Mouse (Mus musculus) limb, embryonic 13.5 days (tissue): Measurements from ENCODE around the gene Nxph3. TPM values are rescaled to one million over a fixed set of nuclear protein-coding genes. Genes with fewer than 3 reads are reported as not detected.
A peak's percentile ranks its signal among the peaks of the same experiment; 100 is the strongest.

ENCODE experiments used
- ATAC-seq: fragments of 200-750 bp; cut with Nextera tagmentation; 2 replicates; pipeline ENCODE4 v1.8.0; 2017; ENCODE audit warnings: low read depth, moderate number of reproducible peaks, moderate TSS enrichment; ENCODE audit not compliant: low FRiP score
- H3K27ac ChIP-seq: fragments of 300-500 bp; sonication (generic); 2 replicates; pipeline ENCODE4 v1.5.1; 2015; ENCODE audit warnings: inconsistent platforms, mild to moderate bottlenecking, moderate library complexity
- H3K27me3 ChIP-seq: fragments of 300-500 bp; sonication (generic); 2 replicates; pipeline ENCODE4 v1.6.1; 2015; ENCODE audit warnings: mild to moderate bottlenecking, inconsistent platforms
- H3K36me3 ChIP-seq: fragments of 300-500 bp; sonication (generic); 2 replicates; pipeline ENCODE4 v1.6.1; 2015; ENCODE audit warnings: inconsistent platforms, mild to moderate bottlenecking, moderate library complexity
- H3K4me1 ChIP-seq: fragments of 300-500 bp; sonication (generic); 2 replicates; pipeline ENCODE4 v1.6.1; 2015; ENCODE audit warnings: inconsistent platforms
- H3K4me2 ChIP-seq: fragments of 300-500 bp; sonication (generic); replicated peaks from 2 replicates; pipeline ENCODE4 v1.6.1; 2015; ENCODE audit warnings: inconsistent platforms, mild to moderate bottlenecking, moderate library complexity
- H3K4me3 ChIP-seq: fragments of 300-500 bp; sonication (generic); 2 replicates; pipeline ENCODE4 v1.5.1; 2015; ENCODE audit warnings: moderate library complexity, mild to moderate bottlenecking, inconsistent platforms
- H3K9ac ChIP-seq: fragments of 300-500 bp; sonication (generic); 2 replicates; pipeline ENCODE4 v1.6.1; 2015; ENCODE audit warnings: mild to moderate bottlenecking, inconsistent platforms
- H3K9me3 ChIP-seq: fragments of 300-500 bp; sonication (generic); 2 replicates; pipeline ENCODE4 v1.6.1; 2016; ENCODE audit warnings: inconsistent platforms
- WGBS: fragments of 180-500 bp; shearing (Covaris S2); methylation state at CpG from one replicate; pipeline ENCODE4 v1.1.7; 2015; 5-methylcytosine and 5-hydroxymethylcytosine counted together
- polyA plus RNA-seq: library from polyadenylated mRNA; unstranded; fragments of >200 nt; fragmentation: Nextera tagmentation; extraction: Ambion mirVana; gene quantifications from 2 replicates; pipeline ENCODE4 v1.2.1, GENCODE M21; 2015

Gene Nxph3
- polyA plus RNA-seq, 1 experiment from 2014 or later, result 1.1 TPM

GRCm38 (mm10) chr11:95515376-95516323 lies 1.3 kb upstream of the Nxph3 start:
- H3K9ac ChIP-seq, result peak overlapping the region; percentile 19; the same call in 1 of the 2 replicates
- 52% methylated on average over 17 of the region's 17 CpGs for WGBS
- H3K27ac ChIP-seq, result peak overlapping the region; percentile 55; the same call in 1 of the 2 replicates
- peaks cover 58% of the 10 kb centered on the region for H3K4me1 ChIP-seq
- no peaks in the 10 kb centered on the region for H3K36me3 ChIP-seq
- peak overlapping the region; percentile 100 for H3K4me2 ChIP-seq
- peak overlapping the region; percentile 64; the same call in 1 of the 2 replicates for H3K4me3 ChIP-seq
- peaks cover 38% of the 10 kb centered on the region for H3K27me3 ChIP-seq
- H3K9me3 ChIP-seq, result no peaks in the 10 kb centered on the region
- no peak for ATAC-seq

GRCm38 (mm10) chr11:95513461-95514297 lies 691 bp downstream of the Nxph3 start:
- Histone ChIP-seq H3K4me1 (peaks cover 47% of the 10 kb centered on the region), H3K4me2 (peak overlapping the region; percentile 100), H3K9me3 (no peaks in the 10 kb centered on the region), H3K36me3 (no peaks in the 10 kb centered on the region), H3K27me3 (peaks cover 38% of the 10 kb centered on the region), H3K27ac (no peak overlapping the region), H3K9ac (peak overlapping the region; percentile 71), H3K4me3 (peak overlapping the region; percentile 64)
- ATAC-seq, result peak; percentile 8; the same call in 1 of the 2 replicates
- under 1% methylated on average over 63 of the region's 66 CpGs for WGBS

DNA sequence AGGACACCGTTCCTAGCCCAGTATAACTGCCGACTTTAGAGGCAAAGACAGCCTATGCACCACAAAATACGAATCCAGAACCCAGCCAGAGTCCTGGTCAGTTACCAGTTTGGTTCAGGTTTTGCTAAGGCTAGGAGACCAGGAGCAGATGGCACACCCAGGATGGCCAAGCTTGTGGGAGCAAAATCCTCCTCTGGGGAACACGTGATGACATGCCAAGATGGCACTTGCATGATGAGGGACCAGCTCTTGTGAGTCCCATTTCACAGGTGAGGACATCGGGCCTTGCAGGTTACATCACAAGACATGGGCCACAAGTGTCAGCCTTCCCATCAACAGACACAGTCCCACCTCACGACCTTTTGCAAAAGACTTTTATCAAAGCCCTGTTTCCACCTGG lies 2.0 kb downstream of the Nxph3 start:
- Histone ChIP-seq H3K36me3 (no peaks in the 10 kb centered on the region), H3K9me3 (no peaks in the 10 kb centered on the region), H3K27me3 (peaks cover 38% of the 10 kb centered on the region), H3K4me1 (peaks cover 52% of the 10 kb centered on the region), H3K4me3 (no peak overlapping the region), H3K27ac (no peak overlapping the region), H3K9ac (no peak overlapping the region), H3K4me2 (no peak overlapping the region)
- 72% methylated on average over 6 of the region's 6 CpGs for WGBS
- no peak for ATAC-seq

DNA sequence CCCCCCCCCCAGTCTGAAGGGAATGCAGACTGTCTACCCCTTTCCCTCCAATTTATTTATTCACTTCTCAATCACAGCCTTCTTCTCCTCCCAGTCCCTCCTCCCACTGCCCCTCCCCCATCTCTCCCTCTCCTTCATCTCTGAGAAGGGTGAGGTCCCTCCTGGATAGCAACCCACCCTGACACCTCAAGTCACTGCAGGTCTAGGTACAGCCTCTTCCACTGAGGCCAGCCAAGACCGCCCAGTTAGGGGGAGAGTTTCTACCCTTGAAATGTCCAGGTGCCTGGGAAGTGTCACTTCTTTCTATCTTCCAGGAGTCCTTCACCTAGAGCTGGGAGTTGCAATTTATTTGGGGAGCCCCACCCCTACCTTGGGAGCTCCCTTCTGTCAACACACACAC lies 2.5 kb downstream of the Nxph3 start:
- Histone ChIP-seq H3K4me1 (peaks cover 48% of the 10 kb centered on the region), H3K4me2 (no peak overlapping the region), H3K36me3 (no peaks in the 10 kb centered on the region), H3K9ac (no peak overlapping the region), H3K27ac (no peak overlapping the region), H3K27me3 (peaks cover 38% of the 10 kb centered on the region), H3K9me3 (no peaks in the 10 kb centered on the region), H3K4me3 (no peak overlapping the region)
- 86% methylated on average over 1 of the region's 1 CpGs for WGBS
- no peak for ATAC-seq

GRCm38 (mm10) chr11:95510631-95511030 lies 3.7 kb downstream of the Nxph3 start:
- H3K4me2 ChIP-seq, result no peak overlapping the region
- no peak overlapping the region for H3K4me3 ChIP-seq
- H3K9me3 ChIP-seq, result no peaks in the 10 kb centered on the region
- no peak for ATAC-seq
- WGBS, result 92% methylated on average over 12 of the region's 12 CpGs
- peaks cover 32% of the 10 kb centered on the region for H3K27me3 ChIP-seq
- H3K27ac ChIP-seq, result no peak overlapping the region
- H3K36me3 ChIP-seq, result no peaks in the 10 kb centered on the region
- peaks cover 35% of the 10 kb centered on the region for H3K4me1 ChIP-seq
- no peak overlapping the region for H3K9ac ChIP-seq

DNA sequence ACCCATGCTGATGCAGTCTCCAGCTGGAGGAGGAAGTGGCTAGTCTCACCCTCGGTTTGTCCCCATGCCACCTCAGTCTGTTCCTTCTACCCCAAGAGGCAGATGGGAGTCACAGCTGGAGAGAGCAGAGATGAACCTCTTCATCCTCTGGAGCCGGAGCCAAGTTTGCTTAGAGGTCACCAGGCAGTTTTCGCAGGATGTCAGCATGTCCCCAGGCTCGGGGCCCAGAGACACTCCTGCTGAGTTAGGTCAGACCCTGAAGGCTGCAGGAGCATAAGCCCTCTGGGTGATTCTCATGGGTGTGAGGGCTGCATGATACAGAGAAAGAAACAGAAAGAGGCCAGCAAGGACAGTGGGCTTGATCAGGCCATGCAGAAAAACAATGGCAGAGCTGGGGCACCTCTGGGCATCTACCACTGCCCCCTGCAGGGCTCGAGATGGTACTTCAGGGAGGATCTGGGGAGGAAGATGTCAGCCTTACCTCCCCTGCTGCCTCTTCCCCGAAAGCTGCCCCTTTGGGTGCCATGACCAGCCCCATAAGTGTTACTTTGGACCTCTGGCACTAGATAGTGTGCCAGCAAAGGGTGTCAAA lies 5.1 kb downstream of the Nxph3 start:
- no peak overlapping the region for H3K4me2 ChIP-seq
- ATAC-seq, result no peak
- WGBS, result 73% methylated on average over 6 of the region's 6 CpGs
- no peak overlapping the region for H3K4me3 ChIP-seq
- H3K27ac ChIP-seq, result no peak overlapping the region
- peaks cover 26% of the 10 kb centered on the region for H3K4me1 ChIP-seq
- no peak overlapping the region for H3K9ac ChIP-seq
- peaks cover 26% of the 10 kb centered on the region for H3K27me3 ChIP-seq
- H3K9me3 ChIP-seq, result no peaks in the 10 kb centered on the region
- no peaks in the 10 kb centered on the region for H3K36me3 ChIP-seq

DNA sequence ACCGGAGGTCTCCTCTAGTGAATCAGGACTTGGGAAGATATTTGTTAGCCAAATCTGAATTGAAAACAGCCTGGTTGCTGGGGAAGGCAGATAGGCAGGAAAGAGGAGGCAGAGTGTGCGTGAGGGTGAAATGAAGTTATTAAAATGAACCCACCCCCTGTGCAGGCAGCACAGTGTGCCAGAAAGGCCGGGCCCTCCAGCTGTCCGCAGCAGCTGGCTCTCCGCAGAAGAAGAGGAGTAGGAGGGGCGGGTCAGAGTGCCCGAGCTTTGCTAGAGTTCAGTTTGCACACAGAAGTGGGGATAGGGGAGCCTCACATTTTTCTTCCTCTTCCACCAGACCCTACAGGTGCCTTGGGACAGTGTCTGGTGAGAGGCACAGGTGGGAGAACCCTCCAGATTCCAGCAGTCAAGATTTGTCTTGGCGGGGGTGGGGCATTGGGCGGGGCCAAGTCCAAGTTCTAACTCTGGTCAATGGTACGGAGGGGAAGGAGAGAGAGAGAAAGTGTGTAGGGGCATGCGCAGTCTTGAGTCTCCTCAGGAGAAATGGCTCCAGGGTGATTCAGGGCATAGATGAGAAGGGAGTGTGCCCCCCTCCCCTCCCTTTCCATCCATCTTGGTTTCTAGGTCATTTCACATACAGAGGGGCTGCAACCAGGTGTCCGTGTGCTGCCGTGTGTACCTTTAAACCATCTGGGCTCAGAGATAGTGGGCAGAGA lies 6.0 kb downstream of the Nxph3 start:
- Histone ChIP-seq H3K4me2 (no peak overlapping the region), H3K9ac (no peak overlapping the region), H3K4me1 (peaks cover 24% of the 10 kb centered on the region), H3K27me3 (peaks cover 18% of the 10 kb centered on the region), H3K9me3 (no peaks in the 10 kb centered on the region), H3K4me3 (no peak overlapping the region), H3K36me3 (no peaks in the 10 kb centered on the region), H3K27ac (no peak overlapping the region)
- ATAC-seq, result no peak
- 59% methylated on average over 13 of the region's 13 CpGs for WGBS

GRCm38 (mm10) chr11:95507785-95508184 lies 6.6 kb downstream of the Nxph3 start:
- 78% methylated on average over 5 of the region's 5 CpGs for WGBS
- Histone ChIP-seq H3K27ac (no peak overlapping the region), H3K9ac (no peak overlapping the region), H3K9me3 (no peaks in the 10 kb centered on the region), H3K36me3 (no peaks in the 10 kb centered on the region), H3K4me3 (no peak overlapping the region), H3K4me2 (no peak overlapping the region), H3K4me1 (0 out of 2 replicates have a peak, but pooled peaks cover 20% of the 10 kb centered on the region), H3K27me3 (peaks cover 12% of the 10 kb centered on the region)
- ATAC-seq, result no peak

GRCm38 (mm10) chr11:95507041-95507716 lies 7.2 kb downstream of the Nxph3 start:
- Histone ChIP-seq H3K4me1 (0 out of 2 replicates have a peak, but pooled peaks cover 20% of the 10 kb centered on the region), H3K4me2 (no peak overlapping the region), H3K4me3 (no peak overlapping the region), H3K36me3 (no peaks in the 10 kb centered on the region), H3K9me3 (no peaks in the 10 kb centered on the region), H3K27me3 (peaks cover 6% of the 10 kb centered on the region; the same call in 1 of the 2 replicates), H3K27ac (no peak overlapping the region), H3K9ac (no peak overlapping the region)
- no peak for ATAC-seq
- 44% methylated on average over 12 of the region's 12 CpGs for WGBS

GRCm38 (mm10) chr11:95504271-95504731 lies 10.1 kb downstream of the Nxph3 start:
- no peak overlapping the region for H3K27ac ChIP-seq
- H3K4me3 ChIP-seq, result no peak overlapping the region
- no peak overlapping the region for H3K4me2 ChIP-seq
- no peaks in the 10 kb centered on the region for H3K9me3 ChIP-seq
- no peak overlapping the region for H3K9ac ChIP-seq
- H3K27me3 ChIP-seq, result no peaks in the 10 kb centered on the region
- 0 out of 2 replicates have a peak, but pooled peaks cover 20% of the 10 kb centered on the region for H3K4me1 ChIP-seq
- H3K36me3 ChIP-seq, result no peaks in the 10 kb centered on the region
- 57% methylated on average over 6 of the region's 6 CpGs for WGBS
- ATAC-seq, result no peak
